Mouse (Mus musculus) limb, embryonic 12.5 days (tissue): ENCODE results near the gene Irf1. TPM values are rescaled to one million over a fixed set of nuclear protein-coding genes. Genes with fewer than 3 reads are reported as not detected.

ENCODE experiments used
- microRNA-seq: library from miRNA; unstranded; fragments of <30 nt; microRNA quantifications from one replicate; pipeline ENCODE4, GENCODE M21; 2017
- polyA plus RNA-seq: library from polyadenylated mRNA; unstranded; fragments of >200 nt; fragmentation: Nextera tagmentation; extraction: Ambion mirVana; gene quantifications from 2 replicates; pipeline ENCODE4 v1.2.1, GENCODE M21; 2016

Gene Irf1
- polyA plus RNA-seq, 1 experiment from 2014 or later = 8.5 TPM

Small RNA genes within 50 kb of the gene (microRNA-seq; reads per million reads assigned to microRNA genes)
- not detected for gene Mir7671

Other genes with a start within 250 kb of the Irf1 start
- gene Kif3a, start 202.6 kb upstream of the Irf1 start, polyA plus RNA-seq = 80.7 and 84.6 TPM in 2 replicates
- 2.0 and 2.6 TPM in 2 replicates for gene Il4, start 151.3 kb upstream of the Irf1 start, polyA plus RNA-seq
- not detected in 2 replicates for gene Il13, start 135.3 kb upstream of the Irf1 start, polyA plus RNA-seq
- 30.1 and 30.5 TPM in 2 replicates for gene Rad50, start 62.7 kb upstream of the Irf1 start, polyA plus RNA-seq
- not detected in 2 replicates for gene Il5, start 49.2 kb upstream of the Irf1 start, polyA plus RNA-seq
- gene Gm17334, start 3.2 kb downstream of the Irf1 start, polyA plus RNA-seq = 0.31 TPM in 1 of 2 replicates, not detected in the other
- 0.65 TPM in 1 of 2 replicates, not detected in the other for gene Gm12216, start 89.2 kb downstream of the Irf1 start, polyA plus RNA-seq
- 6.4 and 6.7 TPM in 2 replicates for gene Slc22a5, start 121.6 kb downstream of the Irf1 start, polyA plus RNA-seq
- 3.1 and 3.2 TPM in 2 replicates for gene Slc22a21, start 210.3 kb downstream of the Irf1 start, polyA plus RNA-seq